Mouse (Mus musculus): ENCODE data around the gene Zfp873.
"Not testable (repeated sequence)": the region's sequence is repeated elsewhere in the genome, so short reads cannot be mapped to it uniquely, and the experiment has no call there.

DNA sequence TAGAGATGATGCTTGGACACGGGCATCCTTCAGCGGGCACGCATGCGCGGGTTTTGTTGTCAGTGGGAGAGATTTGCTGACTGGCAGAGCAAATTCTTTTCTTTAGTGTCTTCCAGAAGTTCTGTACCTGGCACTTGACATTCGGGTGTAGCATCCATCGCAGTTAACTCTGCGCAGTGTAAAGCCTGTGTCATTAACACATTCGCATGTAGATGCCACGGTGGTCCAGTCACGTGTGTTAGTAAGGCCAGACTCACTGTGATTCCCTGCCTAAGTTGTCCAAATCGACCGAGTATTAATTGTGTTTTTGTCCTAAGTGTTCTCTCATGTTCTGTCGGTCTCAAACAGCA, 35.7 kb downstream of the Zfp873 start:
- not testable (repeated sequence) for TF ChIP-seq MYOG (IDR thresholded peaks at IDR 0.05; ENCODE audit: control insufficient read depth, extremely low read depth, insufficient read length); CTCF (IDR thresholded peaks at IDR 0.05; ENCODE audit: control insufficient read depth, insufficient read depth, insufficient read length); MAX (IDR thresholded peaks at IDR 0.05); CEBPB (IDR thresholded peaks at IDR 0.05; ENCODE audit: low read depth)

All from C2C12 (cell line).